In the genomic region with DNA sequence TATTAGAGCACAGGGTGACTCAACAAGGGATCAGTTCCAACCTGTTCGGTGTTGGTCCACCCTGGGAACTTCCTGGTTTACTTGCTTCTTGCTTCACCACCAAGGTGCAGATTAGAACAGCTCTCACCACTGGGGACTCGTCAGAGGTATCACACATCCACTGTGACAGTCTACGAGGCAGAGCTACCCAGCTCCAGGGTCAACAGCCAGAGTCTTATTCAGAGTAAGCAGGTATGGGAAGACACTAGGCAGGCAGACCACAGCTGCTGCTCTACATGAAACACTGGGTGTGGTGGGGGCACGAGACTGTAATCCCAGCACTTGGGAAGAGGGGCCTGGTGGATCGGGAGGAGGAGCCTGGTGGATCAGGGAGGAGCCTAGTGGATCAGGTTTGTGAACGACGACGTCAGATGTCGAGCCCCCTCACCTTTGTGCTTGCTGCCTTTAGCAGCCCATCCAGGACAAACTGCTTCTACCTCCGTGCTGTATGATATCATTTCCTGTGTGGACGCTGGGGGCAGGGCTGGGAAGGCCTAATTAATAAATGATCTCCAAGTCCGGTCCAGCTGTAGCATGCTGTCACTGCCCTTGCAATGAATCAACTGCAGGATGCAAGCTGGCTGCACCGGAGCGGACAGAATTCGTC, we compare ENCODE assay signal across 8 mouse cellular contexts. TPM values are rescaled to one million over a fixed set of nuclear protein-coding genes. Genes with fewer than 3 reads are reported as not detected.
DNase-seq lines count a peak whose midpoint lies in the region; ATAC-seq and TF ChIP-seq lines count a peak whose summit lies in the region.

No protein-coding gene starts in this region.

- H3K27me3 ChIP-seq in forebrain, postnatal 0 days (ENCODE audit: insufficient read depth, low read length): no peaks in the 10 kb centered on the region
- 0 out of 2 replicates have a peak, but pooled peaks cover 2% of the 10 kb centered on the region for H3K27me3 ChIP-seq in kidney, embryonic 15.5 days
- no peaks in the 10 kb centered on the region for H3K27me3 ChIP-seq in midbrain, embryonic 16.5 days (ENCODE audit: control insufficient read depth, insufficient read depth, low read depth, low read length)

- H3K36me3 ChIP-seq in forebrain, postnatal 0 days (ENCODE audit: insufficient read depth): no peaks in the 10 kb centered on the region
- no peaks in the 10 kb centered on the region for H3K36me3 ChIP-seq in kidney, embryonic 15.5 days
- H3K36me3 ChIP-seq in midbrain, embryonic 16.5 days (ENCODE audit: control insufficient read depth, insufficient read depth, low read length): no peaks in the 10 kb centered on the region

- H3K27ac ChIP-seq in forebrain, postnatal 0 days (ENCODE audit: low read depth, low read length): no peak overlapping the region
- H3K27ac ChIP-seq in kidney, embryonic 15.5 days: peak overlapping the region; percentile 71
- H3K27ac ChIP-seq in midbrain, embryonic 16.5 days (ENCODE audit: low read length): no peak overlapping the region; the same call in 1 of the 2 replicates

- H3K9ac ChIP-seq in forebrain, postnatal 0 days: no peak overlapping the region
- H3K9ac ChIP-seq in kidney, embryonic 15.5 days: 0 out of 2 replicates have a peak overlapping the region, but pooled peaks have one; percentile 21
- peak overlapping the region; percentile 3; the same call in 1 of the 2 replicates for H3K9ac ChIP-seq in midbrain, embryonic 16.5 days (ENCODE audit: low read depth, low read length)

- 0 out of 2 replicates have a peak, but pooled peaks have one; percentile 10 for TF ChIP-seq CTCF in forebrain, postnatal 0 days (IDR thresholded peaks at IDR 0.05; ENCODE audit: low read depth)

- no peaks in the 10 kb centered on the region for H3K4me1 ChIP-seq in forebrain, postnatal 0 days (ENCODE audit: insufficient read depth)
- peaks cover 34% of the 10 kb centered on the region for H3K4me1 ChIP-seq in kidney, embryonic 15.5 days
- H3K4me1 ChIP-seq in midbrain, embryonic 16.5 days (ENCODE audit: control insufficient read depth, insufficient read depth, low read length): peaks cover 3% of the 10 kb centered on the region; the same call in 1 of the 2 replicates

- WGBS in forebrain, postnatal 0 days: 19% methylated on average over 15 of the region's 15 CpGs
- WGBS in kidney, embryonic 15.5 days: 12% methylated on average over 15 of the region's 15 CpGs
- 27% methylated on average over 15 of the region's 15 CpGs for WGBS in midbrain, embryonic 16.5 days

- peak; percentile 29 for ATAC-seq in forebrain, postnatal 0 days
- ATAC-seq in kidney, embryonic 15.5 days (replicated peaks; ENCODE audit: low FRiP score): peak; percentile 67
- no peak; the same call in 1 of the 2 replicates for ATAC-seq in midbrain, embryonic 16.5 days
- ATAC-seq in activated CD4-positive, CD25-positive, alpha-beta regulatory T cell, adult 4 months: no peak
- ATAC-seq in CD4-positive, CD25-positive, alpha-beta regulatory T cell, adult 4 months: no peak

- DNase-seq in testis, postnatal 10 days (ENCODE audit: low spot score): peak; percentile 51
- DNase-seq in testis, postnatal 14 days (ENCODE audit: low spot score): no peak
- no peak for DNase-seq in forebrain, postnatal 0 days
- no peak for DNase-seq in cerebellum, postnatal 25 days

- no peak overlapping the region for H3K4me3 ChIP-seq in forebrain, postnatal 0 days (ENCODE audit: low read depth, low read length)
- H3K4me3 ChIP-seq in kidney, embryonic 15.5 days (replicated peaks): peak overlapping the region; percentile 25
- H3K4me3 ChIP-seq in midbrain, embryonic 16.5 days (ENCODE audit: low read depth, low read length): no peak overlapping the region

- no peak overlapping the region for H3K4me2 ChIP-seq in forebrain, postnatal 0 days (ENCODE audit: low read depth)
- H3K4me2 ChIP-seq in kidney, embryonic 15.5 days: peak overlapping the region; percentile 58
- peak overlapping the region; percentile 36 for H3K4me2 ChIP-seq in midbrain, embryonic 16.5 days (ENCODE audit: low read length)

- no peaks in the 10 kb centered on the region for H3K9me3 ChIP-seq in forebrain, postnatal 0 days (ENCODE audit: low read length)
- H3K9me3 ChIP-seq in kidney, embryonic 15.5 days (replicated peaks): no peaks in the 10 kb centered on the region
- no peaks in the 10 kb centered on the region for H3K9me3 ChIP-seq in midbrain, embryonic 16.5 days (replicated peaks; ENCODE audit: control insufficient read depth, low read length, poor library complexity, severe bottlenecking)

RNA-seq across cellular contexts. Expression of a gene that starts 17.0 kb away (rescaled TPM):
- total RNA-seq in forebrain, postnatal 0 days (2014; rRNA removed): 23.2 and 28.6 TPM in 2 replicates
- 59.9 and 69.7 TPM in 2 replicates for polyA plus RNA-seq in forebrain, postnatal 0 days (2015; fragmentation: Nextera tagmentation; extraction: Ambion mirVana)
- polyA plus RNA-seq in kidney, embryonic 15.5 days (2015; fragmentation: Nextera tagmentation; extraction: Ambion mirVana): 3.8 and 4.2 TPM in 2 replicates
- 62.9 and 71.4 TPM in 2 replicates for polyA plus RNA-seq in midbrain, embryonic 16.5 days (2015; fragmentation: Nextera tagmentation; extraction: Ambion mirVana)
- polyA plus RNA-seq in activated CD4-positive, CD25-positive, alpha-beta regulatory T cell, adult 4 months (2017; shearing (Covaris generic)): under 1 TPM; 0.68 to 0.94 TPM
- 1 to 10 TPM; 1.4 to 3.5 TPM for polyA plus RNA-seq in CD4-positive, CD25-positive, alpha-beta regulatory T cell, adult 4 months (2017; shearing (Covaris generic))

RNA-seq across cellular contexts. Expression of a gene that starts 18.9 kb away (rescaled TPM):
- 35.6 and 43.1 TPM in 2 replicates for total RNA-seq in forebrain, postnatal 0 days (2014; rRNA removed)
- polyA plus RNA-seq in forebrain, postnatal 0 days (2015; fragmentation: Nextera tagmentation; extraction: Ambion mirVana): 64.8 and 66.6 TPM in 2 replicates
- polyA plus RNA-seq in kidney, embryonic 15.5 days (2015; fragmentation: Nextera tagmentation; extraction: Ambion mirVana): 86.3 and 99.6 TPM in 2 replicates
- polyA plus RNA-seq in midbrain, embryonic 16.5 days (2015; fragmentation: Nextera tagmentation; extraction: Ambion mirVana): 72.6 and 75.0 TPM in 2 replicates
- polyA plus RNA-seq in activated CD4-positive, CD25-positive, alpha-beta regulatory T cell, adult 4 months (2017; shearing (Covaris generic)): 10 to 100 TPM; 17.7 to 26.8 TPM
- 10 to 100 TPM; 24.9 to 34.0 TPM for polyA plus RNA-seq in CD4-positive, CD25-positive, alpha-beta regulatory T cell, adult 4 months (2017; shearing (Covaris generic))

RNA-seq across cellular contexts. Expression of a gene that starts 19.0 kb away (rescaled TPM):
- 53.3 and 59.0 TPM in 2 replicates for total RNA-seq in forebrain, postnatal 0 days (2014; rRNA removed)
- polyA plus RNA-seq in forebrain, postnatal 0 days (2015; fragmentation: Nextera tagmentation; extraction: Ambion mirVana): 21.0 and 23.2 TPM in 2 replicates
- polyA plus RNA-seq in kidney, embryonic 15.5 days (2015; fragmentation: Nextera tagmentation; extraction: Ambion mirVana): 21.3 and 24.5 TPM in 2 replicates
- 24.4 and 25.4 TPM in 2 replicates for polyA plus RNA-seq in midbrain, embryonic 16.5 days (2015; fragmentation: Nextera tagmentation; extraction: Ambion mirVana)
- polyA plus RNA-seq in activated CD4-positive, CD25-positive, alpha-beta regulatory T cell, adult 4 months (2017; shearing (Covaris generic)): 10 to 100 TPM; 14.4 to 24.7 TPM
- polyA plus RNA-seq in CD4-positive, CD25-positive, alpha-beta regulatory T cell, adult 4 months (2017; shearing (Covaris generic)): 10 to 100 TPM; 16.1 to 27.9 TPM

RNA-seq across cellular contexts. Expression of a gene that starts 31.7 kb away (rescaled TPM):
- 3.0 and 3.5 TPM in 2 replicates for total RNA-seq in forebrain, postnatal 0 days (2014; rRNA removed)
- 0.35 and 1.1 TPM in 2 replicates for polyA plus RNA-seq in forebrain, postnatal 0 days (2015; fragmentation: Nextera tagmentation; extraction: Ambion mirVana)
- polyA plus RNA-seq in kidney, embryonic 15.5 days (2015; fragmentation: Nextera tagmentation; extraction: Ambion mirVana): 1.9 and 2.0 TPM in 2 replicates
- polyA plus RNA-seq in midbrain, embryonic 16.5 days (2015; fragmentation: Nextera tagmentation; extraction: Ambion mirVana): 4.2 and 4.7 TPM in 2 replicates
- under 1 TPM; 0.29 to 0.33 TPM for polyA plus RNA-seq in activated CD4-positive, CD25-positive, alpha-beta regulatory T cell, adult 4 months (2017; shearing (Covaris generic))
- polyA plus RNA-seq in CD4-positive, CD25-positive, alpha-beta regulatory T cell, adult 4 months (2017; shearing (Covaris generic)): under 1 TPM in 1 of 2 experiments, not detected in 1; 0.17 TPM

RNA-seq across cellular contexts. Expression of a gene that starts 32.5 kb away (rescaled TPM):
- total RNA-seq in forebrain, postnatal 0 days (2014; rRNA removed): 9.2 and 10.2 TPM in 2 replicates
- polyA plus RNA-seq in forebrain, postnatal 0 days (2015; fragmentation: Nextera tagmentation; extraction: Ambion mirVana): 4.9 and 5.3 TPM in 2 replicates
- polyA plus RNA-seq in kidney, embryonic 15.5 days (2015; fragmentation: Nextera tagmentation; extraction: Ambion mirVana): 17.0 and 18.6 TPM in 2 replicates
- polyA plus RNA-seq in midbrain, embryonic 16.5 days (2015; fragmentation: Nextera tagmentation; extraction: Ambion mirVana): 6.5 and 7.6 TPM in 2 replicates
- not detected for polyA plus RNA-seq in activated CD4-positive, CD25-positive, alpha-beta regulatory T cell, adult 4 months (2017; shearing (Covaris generic))
- polyA plus RNA-seq in CD4-positive, CD25-positive, alpha-beta regulatory T cell, adult 4 months (2017; shearing (Covaris generic)): not detected

Comparison
In these comparisons a context has a peak if more than half of its experiments do, and no peak if none do; other contexts are left out.
1. ATAC-seq: peak in forebrain, postnatal 0 days (single experiment) and kidney, embryonic 15.5 days (single experiment); none in midbrain, embryonic 16.5 days (single experiment), activated CD4-positive, CD25-positive, alpha-beta regulatory T cell, adult 4 months (single experiment) and CD4-positive, CD25-positive, alpha-beta regulatory T cell, adult 4 months (single experiment).
2. RNA of a gene that starts 17.0 kb away (polyA plus RNA-seq): 62.9 to 71.4 TPM in midbrain, embryonic 16.5 days and 59.9 to 69.7 TPM in forebrain, postnatal 0 days; 3.8 to 4.2 TPM in kidney, embryonic 15.5 days, 1.4 to 3.5 TPM in CD4-positive, CD25-positive, alpha-beta regulatory T cell, adult 4 months and 0.68 to 0.94 TPM in activated CD4-positive, CD25-positive, alpha-beta regulatory T cell, adult 4 months; every median in the first group is over 10 times any median in the second.